Mouse (Mus musculus) heart, embryonic 10.5 days (tissue): ENCODE data around the gene Aacs. TPM values are rescaled to one million over a fixed set of nuclear protein-coding genes. Genes with fewer than 3 reads are reported as not detected.
"Not testable (repeated sequence)": the region's sequence is repeated elsewhere in the genome, so short reads cannot be mapped to it uniquely, and the experiment has no call there.

Experiments
- DNase-seq: peaks from one replicate; pipeline ENCODE4 v3.0.0-alpha.2; 2017; ENCODE audit warnings: low spot score
- H3K27ac ChIP-seq: fragments of 300-500 bp; sonication (generic); 2 replicates; pipeline ENCODE4 v1.5.1; 2016; ENCODE audit warnings: mild to moderate bottlenecking
- H3K27me3 ChIP-seq: fragments of 300-500 bp; sonication (generic); 2 replicates; pipeline ENCODE4 v1.6.1; 2016; ENCODE audit warnings: mild to moderate bottlenecking; ENCODE audit not compliant: poor library complexity, insufficient read depth, severe bottlenecking
- H3K36me3 ChIP-seq: fragments of 300-500 bp; sonication (generic); 2 replicates; pipeline ENCODE4 v1.6.1; 2016; ENCODE audit warnings: mild to moderate bottlenecking, moderate library complexity
- H3K4me1 ChIP-seq: fragments of 300-500 bp; sonication (generic); 2 replicates; pipeline ENCODE4 v1.6.1; 2016; ENCODE audit warnings: mild to moderate bottlenecking
- H3K4me3 ChIP-seq: fragments of 300-500 bp; sonication (generic); 2 replicates; pipeline ENCODE4 v1.5.1; 2016; ENCODE audit warnings: mild to moderate bottlenecking, moderate library complexity
- H3K9me3 ChIP-seq: fragments of 300-500 bp; sonication (generic); 2 replicates; pipeline ENCODE4 v1.6.1; 2016; ENCODE audit warnings: mild to moderate bottlenecking, moderate library complexity
- WGBS: fragments of 180-500 bp; shearing (Covaris S2); methylation state at CpG from one replicate; pipeline ENCODE4 v1.1.7; 2016; 5-methylcytosine and 5-hydroxymethylcytosine counted together
- polyA plus RNA-seq: library from polyadenylated mRNA; unstranded; fragments of >200 nt; fragmentation: Nextera tagmentation; extraction: Ambion mirVana; gene quantifications from 2 replicates; pipeline ENCODE4 v1.2.1, GENCODE M21; 2016

Aacs gene
- 24.2 and 30.1 TPM in 2 replicates for polyA plus RNA-seq

- under 1% methylated on average over 60 of the region's 60 CpGs for WGBS
- peak; percentile 98 for DNase-seq
Observed at GRCm38 (mm10) chr5:125475601-125476285, at the start of gene Aacs. Gene Aacs (plus strand): TSS chr5:125475814.

GRCm38 (mm10) chr5:125426343-125426742 lies 49.3 kb upstream of the Aacs start:
- Histone ChIP-seq H3K36me3 (peaks cover 100% of the 10 kb centered on the region), H3K27me3 (no peaks in the 10 kb centered on the region), H3K4me1 (peaks cover 3% of the 10 kb centered on the region; the same call in 1 of the 2 replicates), H3K9me3 (no peaks in the 10 kb centered on the region), H3K27ac (peak overlapping the region; percentile 26; the same call in 1 of the 2 replicates), H3K4me3 (no peak overlapping the region)
- 92% methylated on average over 10 of the region's 10 CpGs for WGBS
- no peak for DNase-seq

More at GRCm38 (mm10) chr5:125475601-125476285, at the start of gene Aacs:
- Histone ChIP-seq H3K27me3 (no peaks in the 10 kb centered on the region; the same call in 1 of the 2 replicates), H3K4me1 (peaks cover 25% of the 10 kb centered on the region), H3K27ac (peak within 1 kb of the TSS; percentile 87), H3K4me3 (peak within 1 kb of the TSS; percentile 87), H3K9me3 (no peaks in the 10 kb centered on the region), H3K36me3 (no peaks in the 10 kb centered on the region; the same call in 1 of the 2 replicates)

- H3K27ac ChIP-seq, DNase-seq, H3K4me3 ChIP-seq, H3K9me3 ChIP-seq, H3K27me3 ChIP-seq: not testable (repeated sequence)
- Histone ChIP-seq H3K36me3 (peaks cover 45% of the 10 kb centered on the region), H3K4me1 (peaks cover 15% of the 10 kb centered on the region)
- 91% methylated on average over 2 of the region's 2 CpGs for WGBS
Observed at GRCm38 (mm10) chr5:125432324-125432723, 43.3 kb upstream of the Aacs start.

- peak within 1 kb of the TSS; percentile 99 for H3K4me3 ChIP-seq
- peak within 1 kb of the TSS; percentile 95 for H3K27ac ChIP-seq
- no peaks in the 10 kb centered on the region for H3K9me3 ChIP-seq
- peaks cover 29% of the 10 kb centered on the region for H3K36me3 ChIP-seq
- no peaks in the 10 kb centered on the region for H3K27me3 ChIP-seq
- peaks cover 15% of the 10 kb centered on the region for H3K4me1 ChIP-seq
- WGBS, result 0% methylated on average over 46 of the region's 46 CpGs
- DNase-seq, result peak; percentile 97
Observed at GRCm38 (mm10) chr5:125433793-125434337, 41.7 kb upstream of the Aacs start, which contains the start of gene Dhx37. Gene Dhx37 (minus strand): TSS chr5:125434121.

- peaks cover 15% of the 10 kb centered on the region for H3K4me1 ChIP-seq
- H3K4me3 ChIP-seq, result peak overlapping the region; percentile 99
- peaks cover 25% of the 10 kb centered on the region for H3K36me3 ChIP-seq
- H3K27me3 ChIP-seq, H3K9me3 ChIP-seq, H3K27ac ChIP-seq, DNase-seq: not testable (repeated sequence)
- 56% methylated on average over 15 of the region's 15 CpGs for WGBS
Observed at GRCm38 (mm10) chr5:125434347-125434746, 41.3 kb upstream of the Aacs start.

- H3K27ac ChIP-seq, result peak overlapping the region; percentile 97
- no peak for DNase-seq
- peaks cover 10% of the 10 kb centered on the region; the same call in 1 of the 2 replicates for H3K36me3 ChIP-seq
- H3K4me3 ChIP-seq, result peak overlapping the region; percentile 91
- 4% methylated on average over 7 of the region's 7 CpGs for WGBS
- no peaks in the 10 kb centered on the region for H3K27me3 ChIP-seq
- H3K4me1 ChIP-seq, result peaks cover 17% of the 10 kb centered on the region
- no peaks in the 10 kb centered on the region for H3K9me3 ChIP-seq
Observed at GRCm38 (mm10) chr5:125440583-125441233, 34.9 kb upstream of the Aacs start.

GRCm38 (mm10) chr5:125441234-125442114 lies 34.1 kb upstream of the Aacs start, which contains the start of gene Bri3bp:
Gene Bri3bp (plus strand): TSS chr5:125441568.
- H3K27ac ChIP-seq, result peak within 1 kb of the TSS; percentile 97
- H3K36me3 ChIP-seq, result peaks cover 14% of the 10 kb centered on the region; the same call in 1 of the 2 replicates
- peaks cover 21% of the 10 kb centered on the region for H3K4me1 ChIP-seq
- H3K9me3 ChIP-seq, result no peaks in the 10 kb centered on the region
- H3K4me3 ChIP-seq, result peak within 1 kb of the TSS; percentile 91
- WGBS, result under 1% methylated on average over 91 of the region's 97 CpGs
- DNase-seq, result peak; percentile 87
- no peaks in the 10 kb centered on the region for H3K27me3 ChIP-seq

GRCm38 (mm10) chr5:125442136-125442995 lies 33.2 kb upstream of the Aacs start:
- Histone ChIP-seq H3K4me3 (peak overlapping the region; percentile 91), H3K36me3 (peaks cover 14% of the 10 kb centered on the region; the same call in 1 of the 2 replicates), H3K27ac (peak overlapping the region; percentile 97), H3K4me1 (peaks cover 21% of the 10 kb centered on the region), H3K27me3 (no peaks in the 10 kb centered on the region), H3K9me3 (no peaks in the 10 kb centered on the region)
- 21% methylated on average over 27 of the region's 27 CpGs for WGBS
- no peak for DNase-seq

GRCm38 (mm10) chr5:125443335-125443734 lies 32.3 kb upstream of the Aacs start:
- 86% methylated on average over 5 of the region's 5 CpGs for WGBS
- Histone ChIP-seq H3K27me3 (no peaks in the 10 kb centered on the region), H3K27ac (no peak overlapping the region), H3K4me3 (no peak overlapping the region), H3K9me3 (no peaks in the 10 kb centered on the region), H3K36me3 (peaks cover 14% of the 10 kb centered on the region; the same call in 1 of the 2 replicates), H3K4me1 (peaks cover 21% of the 10 kb centered on the region)
- no peak for DNase-seq

GRCm38 (mm10) chr5:125443915-125444314 lies 31.7 kb upstream of the Aacs start:
- H3K4me3 ChIP-seq, result no peak overlapping the region
- peaks cover 26% of the 10 kb centered on the region for H3K4me1 ChIP-seq
- 67% methylated on average over 3 of the region's 3 CpGs for WGBS
- no peaks in the 10 kb centered on the region for H3K9me3 ChIP-seq
- H3K27me3 ChIP-seq, result no peaks in the 10 kb centered on the region
- H3K36me3 ChIP-seq, result peaks cover 14% of the 10 kb centered on the region; the same call in 1 of the 2 replicates
- H3K27ac ChIP-seq, result no peak overlapping the region
- DNase-seq, result no peak

GRCm38 (mm10) chr5:125444554-125444953 lies 31.1 kb upstream of the Aacs start:
- H3K27me3 ChIP-seq, result no peaks in the 10 kb centered on the region
- peaks cover 29% of the 10 kb centered on the region for H3K4me1 ChIP-seq
- no peak for DNase-seq
- H3K36me3 ChIP-seq, result peaks cover 14% of the 10 kb centered on the region; the same call in 1 of the 2 replicates
- H3K27ac ChIP-seq, result no peak overlapping the region
- no peak overlapping the region for H3K4me3 ChIP-seq
- WGBS, result 87% methylated on average over 4 of the region's 4 CpGs
- H3K9me3 ChIP-seq, result no peaks in the 10 kb centered on the region
